Mouse (Mus musculus): ENCODE data around the gene Trmt61a. TPM values are rescaled to one million over a fixed set of nuclear protein-coding genes. Genes with fewer than 3 reads are reported as not detected.

Trmt61a gene
- polyA plus RNA-seq, 1 experiment = not detected

- Histone ChIP-seq H3K4me1 (ENCODE audit: control insufficient read depth, insufficient read depth, low read length) (peaks cover 24% of the 10 kb centered on the region), H3K27ac (ENCODE audit: insufficient read depth, low read depth, low read length) (no peak overlapping the region), H3K4me3 (ENCODE audit: insufficient read depth, low read depth, low read length) (no peak overlapping the region)
- TF ChIP-seq POLR2A (IDR thresholded peaks at IDR 0.05; ENCODE audit: insufficient read depth, low read depth, low read length) = no peak
- no peak for TF ChIP-seq CTCF (IDR thresholded peaks at IDR 0.05; ENCODE audit: insufficient read depth, low read depth, low read length)
- 65% methylated on average over 17 of the region's 17 CpGs for WGBS
Measured at GRCm38 (mm10) chr12:111663228-111664143, 14.4 kb upstream of the Trmt61a start.

- Histone ChIP-seq H3K4me1 (ENCODE audit: control insufficient read depth, insufficient read depth, low read length) (peaks cover 26% of the 10 kb centered on the region), H3K4me3 (ENCODE audit: insufficient read depth, low read depth, low read length) (no peak overlapping the region), H3K27ac (ENCODE audit: insufficient read depth, low read depth, low read length) (no peak overlapping the region)
- no peak for TF ChIP-seq CTCF (IDR thresholded peaks at IDR 0.05; ENCODE audit: insufficient read depth, low read depth, low read length)
- no peak for TF ChIP-seq POLR2A (IDR thresholded peaks at IDR 0.05; ENCODE audit: insufficient read depth, low read depth, low read length)
- 59% methylated on average over 6 of the region's 6 CpGs for WGBS
Measured at GRCm38 (mm10) chr12:111664144-111664634, 13.7 kb upstream of the Trmt61a start.

- TF ChIP-seq CTCF (IDR thresholded peaks at IDR 0.05; ENCODE audit: insufficient read depth, low read depth, low read length) = no peak
- no peak for TF ChIP-seq POLR2A (IDR thresholded peaks at IDR 0.05; ENCODE audit: insufficient read depth, low read depth, low read length)
- WGBS = 74% methylated on average over 13 of the region's 13 CpGs
- no peak overlapping the region for H3K4me3 ChIP-seq (ENCODE audit: insufficient read depth, low read depth, low read length)
- peak overlapping the region; percentile 14 for H3K27ac ChIP-seq (ENCODE audit: insufficient read depth, low read depth, low read length)
- H3K4me1 ChIP-seq (ENCODE audit: control insufficient read depth, insufficient read depth, low read length) = peaks cover 26% of the 10 kb centered on the region
Measured at GRCm38 (mm10) chr12:111665041-111665880, 12.6 kb upstream of the Trmt61a start.

- TF ChIP-seq CTCF (IDR thresholded peaks at IDR 0.05; ENCODE audit: insufficient read depth, low read depth, low read length) (no peak), POLR2A (IDR thresholded peaks at IDR 0.05; ENCODE audit: insufficient read depth, low read depth, low read length) (no peak)
- 54% methylated on average over 13 of the region's 13 CpGs for WGBS
- H3K27ac ChIP-seq (ENCODE audit: insufficient read depth, low read depth, low read length) = no peak overlapping the region; the same call in 1 of the 2 replicates
- peaks cover 26% of the 10 kb centered on the region for H3K4me1 ChIP-seq (ENCODE audit: control insufficient read depth, insufficient read depth, low read length)
- H3K4me3 ChIP-seq (ENCODE audit: insufficient read depth, low read depth, low read length) = no peak overlapping the region
Measured at GRCm38 (mm10) chr12:111666380-111666779, 11.5 kb upstream of the Trmt61a start.

- H3K27ac ChIP-seq (ENCODE audit: insufficient read depth, low read depth, low read length) = peak overlapping the region; percentile 3; the same call in 1 of the 2 replicates
- WGBS = 81% methylated on average over 5 of the region's 5 CpGs
- H3K4me3 ChIP-seq (ENCODE audit: insufficient read depth, low read depth, low read length) = no peak overlapping the region
- H3K4me1 ChIP-seq (ENCODE audit: control insufficient read depth, insufficient read depth, low read length) = peaks cover 27% of the 10 kb centered on the region
- TF ChIP-seq POLR2A (IDR thresholded peaks at IDR 0.05; ENCODE audit: insufficient read depth, low read depth, low read length) (no peak), CTCF (IDR thresholded peaks at IDR 0.05; ENCODE audit: insufficient read depth, low read depth, low read length) (no peak)
Measured at GRCm38 (mm10) chr12:111667421-111667820, 10.5 kb upstream of the Trmt61a start.

GRCm38 (mm10) chr12:111668457-111668912, 9.4 kb upstream of the Trmt61a start:
- H3K4me3 ChIP-seq (ENCODE audit: insufficient read depth, low read depth, low read length) = peak overlapping the region; percentile 80; the same call in 1 of the 2 replicates
- H3K4me1 ChIP-seq (ENCODE audit: control insufficient read depth, insufficient read depth, low read length) = peaks cover 33% of the 10 kb centered on the region
- TF ChIP-seq CTCF (IDR thresholded peaks at IDR 0.05; ENCODE audit: insufficient read depth, low read depth, low read length) (peak; percentile 78), POLR2A (IDR thresholded peaks at IDR 0.05; ENCODE audit: insufficient read depth, low read depth, low read length) (peak; percentile 58)
- WGBS = under 1% methylated on average over 8 of the region's 8 CpGs
- peak overlapping the region; percentile 69 for H3K27ac ChIP-seq (ENCODE audit: insufficient read depth, low read depth, low read length)

GRCm38 (mm10) chr12:111669000-111669788, 8.7 kb upstream of the Trmt61a start:
- H3K4me3 ChIP-seq (ENCODE audit: insufficient read depth, low read depth, low read length) = peak overlapping the region; percentile 80
- 11% methylated on average over 23 of the region's 23 CpGs for WGBS
- peak overlapping the region; percentile 97 for H3K27ac ChIP-seq (ENCODE audit: insufficient read depth, low read depth, low read length)
- TF ChIP-seq CTCF (IDR thresholded peaks at IDR 0.05; ENCODE audit: insufficient read depth, low read depth, low read length) (no peak), POLR2A (IDR thresholded peaks at IDR 0.05; ENCODE audit: insufficient read depth, low read depth, low read length) (no peak)
- peaks cover 27% of the 10 kb centered on the region for H3K4me1 ChIP-seq (ENCODE audit: control insufficient read depth, insufficient read depth, low read length)

GRCm38 (mm10) chr12:111669961-111670360, 7.9 kb upstream of the Trmt61a start:
- Histone ChIP-seq H3K4me3 (ENCODE audit: insufficient read depth, low read depth, low read length) (peak overlapping the region; percentile 80), H3K27ac (ENCODE audit: insufficient read depth, low read depth, low read length) (peak overlapping the region; percentile 97), H3K4me1 (ENCODE audit: control insufficient read depth, insufficient read depth, low read length) (peaks cover 27% of the 10 kb centered on the region)
- TF ChIP-seq POLR2A (IDR thresholded peaks at IDR 0.05; ENCODE audit: insufficient read depth, low read depth, low read length) = no peak; the same call in 1 of the 2 replicates
- TF ChIP-seq CTCF (IDR thresholded peaks at IDR 0.05; ENCODE audit: insufficient read depth, low read depth, low read length) = no peak
- WGBS = 9% methylated on average over 8 of the region's 8 CpGs

Data from olfactory bulb, adult 2 months (tissue).